Comparison of ENCODE assay signal across 1 mouse cellular context in the genomic region with DNA sequence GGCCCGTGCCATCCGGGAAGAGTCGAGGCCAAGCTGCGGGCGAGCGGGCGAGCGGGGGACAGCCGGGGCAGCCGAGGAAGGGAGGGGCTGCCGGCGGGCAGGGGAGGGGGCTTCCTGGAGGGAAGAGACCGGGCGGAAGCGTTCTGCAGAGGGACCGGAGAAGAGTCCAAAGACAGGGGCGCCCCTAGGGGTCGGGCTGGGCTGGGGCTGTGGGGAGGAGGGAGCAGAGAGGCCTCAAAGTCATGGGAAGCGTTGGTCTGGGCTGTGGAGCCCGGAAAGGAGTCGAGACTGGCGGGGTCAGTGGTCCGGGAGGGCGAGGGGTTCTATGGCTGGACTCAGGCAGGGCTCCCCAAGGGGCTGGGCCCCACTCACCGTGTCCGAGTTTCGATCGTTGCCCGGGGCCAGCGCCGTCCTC.
TF ChIP-seq lines count a peak whose summit lies in the region.

No protein-coding gene starts in this region.

TF ChIP-seq in MEL, 35 proteins besides CTCF, POLR2A, EP300 and RAD21 (continued from another document):
- TF ChIP-seq NELFE (IDR thresholded peaks at IDR 0.05; ENCODE audit: low read depth, low read length) (no peak), SMC3 (IDR thresholded peaks at IDR 0.05; ENCODE audit: low read depth, low read length) (no peak), JUND (IDR thresholded peaks at IDR 0.05; ENCODE audit: low read depth, low read length) (no peak)
